Mouse (Mus musculus) lung, embryonic 14.5 days (tissue): ENCODE results near the gene Erbb4. TPM values are rescaled to one million over a fixed set of nuclear protein-coding genes. Genes with fewer than 3 reads are reported as not detected.

Experiments
- ATAC-seq: fragments of 200-750 bp; cut with Nextera tagmentation; 2 replicates; pipeline ENCODE4 v1.8.0; 2017; ENCODE audit warnings: mild to moderate bottlenecking, moderate TSS enrichment, moderate library complexity; ENCODE audit not compliant: insufficient read depth
- DNase-seq: peaks from one replicate; pipeline ENCODE4 v3.0.0-alpha.2; 2015
- H3K27ac ChIP-seq: fragments of 300-500 bp; sonication (generic); 2 replicates; pipeline ENCODE4 v1.5.1; 2014; ENCODE audit warnings: low read depth, mild to moderate bottlenecking, moderate library complexity
- H3K27me3 ChIP-seq: fragments of 300-500 bp; sonication (generic); 2 replicates; pipeline ENCODE4 v1.6.1; 2014; ENCODE audit warnings: low read length, control low read depth; ENCODE audit not compliant: insufficient read depth
- H3K36me3 ChIP-seq: fragments of 300-500 bp; sonication (generic); 2 replicates; pipeline ENCODE4 v1.6.1; 2014; ENCODE audit warnings: control low read depth; ENCODE audit not compliant: insufficient read depth
- H3K4me1 ChIP-seq: fragments of 300-500 bp; sonication (generic); 2 replicates; pipeline ENCODE4 v1.6.1; 2014; ENCODE audit warnings: antibody characterized with exemption, control low read depth; ENCODE audit not compliant: insufficient read depth
- H3K4me2 ChIP-seq: fragments of 300-500 bp; sonication (generic); 2 replicates; pipeline ENCODE4 v1.6.1; 2014; ENCODE audit warnings: mild to moderate bottlenecking
- H3K4me3 ChIP-seq: fragments of 300-500 bp; sonication (generic); 2 replicates; pipeline ENCODE4 v1.5.1; 2014; ENCODE audit warnings: low read depth, low read length
- H3K9ac ChIP-seq: fragments of 300-500 bp; sonication (generic); 2 replicates; pipeline ENCODE4 v1.6.1; 2014
- H3K9me3 ChIP-seq: fragments of 300-500 bp; sonication (generic); 2 replicates; pipeline ENCODE4 v1.6.1; 2016; ENCODE audit warnings: low read depth, low read length, control low read depth
- CTCF ChIP-seq: IDR thresholded peaks from 2 replicates; pipeline ENCODE4 v1.5.1; 2016; ENCODE audit warnings: antibody characterized with exemption, low read depth
- WGBS: fragments of 180-500 bp; shearing (Covaris S2); extraction: QIAGEN DNeasy Blood & Tissue Kit; methylation state at CpG from one replicate; pipeline ENCODE4 v1.1.7; 2014; 5-methylcytosine and 5-hydroxymethylcytosine counted together
- polyA plus RNA-seq: library from polyadenylated mRNA; unstranded; fragments of >200 nt; fragmentation: Nextera tagmentation; extraction: Ambion mirVana; gene quantifications from 2 replicates; pipeline ENCODE4 v1.2.1, GENCODE M21; 2014

Erbb4 gene
- polyA plus RNA-seq, 1 experiment from 2014 or later, result 1.6 TPM

GRCm38 (mm10) chr1:68401204-68401603 is 706.7 kb downstream of the Erbb4 start:
- TF ChIP-seq CTCF, result no peak
- Histone ChIP-seq H3K4me1 (no peaks in the 10 kb centered on the region), H3K36me3 (no peaks in the 10 kb centered on the region), H3K9me3 (no peaks in the 10 kb centered on the region), H3K4me2 (no peak overlapping the region), H3K9ac (no peak overlapping the region), H3K27me3 (no peaks in the 10 kb centered on the region), H3K27ac (no peak overlapping the region), H3K4me3 (no peak overlapping the region)
- DNase-seq (no peak), ATAC-seq (no peak)
- 28% methylated on average over 4 of the region's 4 CpGs for WGBS

GRCm38 (mm10) chr1:68371531-68371930 is 736.3 kb downstream of the Erbb4 start:
- H3K4me2 ChIP-seq, result no peak overlapping the region
- no peaks in the 10 kb centered on the region for H3K4me1 ChIP-seq
- H3K36me3 ChIP-seq, result no peaks in the 10 kb centered on the region
- DNase-seq, result no peak
- no peak overlapping the region for H3K27ac ChIP-seq
- TF ChIP-seq CTCF, result no peak
- no peak overlapping the region for H3K9ac ChIP-seq
- no peak for ATAC-seq
- 30% methylated on average over 2 of the region's 2 CpGs for WGBS
- H3K4me3 ChIP-seq, result no peak overlapping the region
- no peaks in the 10 kb centered on the region for H3K27me3 ChIP-seq
- H3K9me3 ChIP-seq, result no peaks in the 10 kb centered on the region

GRCm38 (mm10) chr1:68333714-68334113 is 774.1 kb downstream of the Erbb4 start:
- 53% methylated on average over 2 of the region's 2 CpGs for WGBS

GRCm38 (mm10) chr1:68305813-68306212 is 802.0 kb downstream of the Erbb4 start:
- Histone ChIP-seq H3K9me3 (no peaks in the 10 kb centered on the region), H3K4me1 (no peaks in the 10 kb centered on the region), H3K9ac (no peak overlapping the region), H3K27me3 (no peaks in the 10 kb centered on the region), H3K4me2 (no peak overlapping the region), H3K27ac (no peak overlapping the region), H3K36me3 (no peaks in the 10 kb centered on the region), H3K4me3 (no peak overlapping the region)
- TF ChIP-seq CTCF, result no peak
- ATAC-seq (no peak), DNase-seq (no peak)
- 55% methylated on average over 4 of the region's 4 CpGs for WGBS

More at GRCm38 (mm10) chr1:68333714-68334113, 774.1 kb downstream of the Erbb4 start:
- no peak for TF ChIP-seq CTCF
- DNase-seq (no peak), ATAC-seq (no peak)
- no peaks in the 10 kb centered on the region for H3K27me3 ChIP-seq
- no peak overlapping the region for H3K4me2 ChIP-seq
- no peak overlapping the region for H3K27ac ChIP-seq
- H3K9ac ChIP-seq, result no peak overlapping the region
- no peaks in the 10 kb centered on the region for H3K4me1 ChIP-seq
- no peaks in the 10 kb centered on the region for H3K9me3 ChIP-seq
- no peaks in the 10 kb centered on the region for H3K36me3 ChIP-seq
- no peak overlapping the region for H3K4me3 ChIP-seq

- no peaks in the 10 kb centered on the region for H3K4me1 ChIP-seq
- no peak overlapping the region for H3K4me3 ChIP-seq
- H3K36me3 ChIP-seq, result no peaks in the 10 kb centered on the region
- no peak overlapping the region for H3K27ac ChIP-seq
- DNase-seq (no peak), ATAC-seq (no peak)
- no peak overlapping the region for H3K9ac ChIP-seq
- no peak for TF ChIP-seq CTCF
- H3K27me3 ChIP-seq, result no peaks in the 10 kb centered on the region
- WGBS, result 46% methylated on average over 2 of the region's 2 CpGs
- H3K4me2 ChIP-seq, result no peak overlapping the region
- no peaks in the 10 kb centered on the region for H3K9me3 ChIP-seq
Measured at GRCm38 (mm10) chr1:68284443-68284842, 823.4 kb downstream of the Erbb4 start.

- Histone ChIP-seq H3K9me3 (no peaks in the 10 kb centered on the region), H3K4me3 (no peak overlapping the region), H3K36me3 (no peaks in the 10 kb centered on the region), H3K27me3 (no peaks in the 10 kb centered on the region), H3K4me1 (no peaks in the 10 kb centered on the region), H3K27ac (no peak overlapping the region), H3K4me2 (no peak overlapping the region), H3K9ac (no peak overlapping the region)
- WGBS, result 47% methylated on average over 5 of the region's 5 CpGs
- peak; percentile 18 for DNase-seq
- ATAC-seq, result no peak
- no peak for TF ChIP-seq CTCF
Measured at GRCm38 (mm10) chr1:68275819-68276218, 832.0 kb downstream of the Erbb4 start.

- Histone ChIP-seq H3K27ac (no peak overlapping the region), H3K4me2 (no peak overlapping the region), H3K4me3 (no peak overlapping the region), H3K36me3 (no peaks in the 10 kb centered on the region), H3K27me3 (no peaks in the 10 kb centered on the region), H3K9ac (no peak overlapping the region), H3K9me3 (no peaks in the 10 kb centered on the region), H3K4me1 (no peaks in the 10 kb centered on the region)
- DNase-seq (no peak), ATAC-seq (no peak)
- no peak for TF ChIP-seq CTCF
- WGBS, result 30% methylated on average over 3 of the region's 3 CpGs
Measured at GRCm38 (mm10) chr1:68178580-68178979, 929.3 kb downstream of the Erbb4 start.

- Histone ChIP-seq H3K9me3 (no peaks in the 10 kb centered on the region), H3K4me1 (no peaks in the 10 kb centered on the region), H3K9ac (no peak overlapping the region), H3K36me3 (no peaks in the 10 kb centered on the region), H3K27me3 (no peaks in the 10 kb centered on the region), H3K4me2 (no peak overlapping the region), H3K27ac (no peak overlapping the region), H3K4me3 (no peak overlapping the region)
- no peak for TF ChIP-seq CTCF
- 44% methylated on average over 1 of the region's 1 CpGs for WGBS
- ATAC-seq, result no peak
- DNase-seq, result no peak
Measured at GRCm38 (mm10) chr1:68155253-68155652, 952.6 kb downstream of the Erbb4 start.
